8 mouse cellular contexts compared by ENCODE assay signal in the genomic region with DNA sequence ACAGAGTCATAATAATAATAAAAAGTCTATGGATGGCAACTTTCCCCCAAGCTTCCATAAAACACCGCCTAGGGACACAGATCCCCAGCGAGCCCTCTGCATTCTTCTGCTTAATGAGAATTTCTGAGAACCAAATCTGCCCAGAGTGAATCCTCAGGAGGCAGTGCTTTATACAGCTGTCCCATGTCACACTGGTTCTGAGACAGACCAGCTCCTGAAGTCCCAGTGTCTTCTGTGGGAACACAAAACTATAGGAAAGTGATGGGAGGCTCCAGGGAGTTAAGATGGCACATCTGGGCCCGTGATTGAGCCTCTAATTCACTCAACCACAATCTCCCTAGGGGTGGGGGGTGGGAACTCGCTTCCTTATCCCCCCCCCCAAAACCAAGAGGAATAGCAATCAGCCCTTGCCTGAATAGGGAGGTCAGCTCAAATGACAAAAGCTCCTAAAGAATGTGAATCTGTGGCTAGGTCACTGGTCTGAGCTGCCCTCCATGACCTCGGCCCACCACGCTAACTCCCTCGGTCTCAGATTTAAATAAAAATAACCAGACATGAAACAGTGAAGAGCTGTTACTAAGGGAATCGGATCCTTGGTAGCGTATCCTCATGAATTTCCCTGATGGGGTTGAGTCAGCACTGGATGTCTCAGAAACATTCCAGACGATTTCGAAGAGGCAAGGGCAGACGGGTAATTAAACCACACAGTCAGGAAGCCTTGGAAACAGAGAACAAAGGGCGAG.
DNase-seq lines count a peak whose midpoint lies in the region; ATAC-seq and TF ChIP-seq lines count a peak whose summit lies in the region.

No protein-coding gene starts in this region.

- H3K4me3 ChIP-seq in lung, embryonic 16.5 days (ENCODE audit: low read length), result no peak overlapping the region
- no peak overlapping the region for H3K4me3 ChIP-seq in forebrain, postnatal 0 days (ENCODE audit: low read depth, low read length)
- H3K4me3 ChIP-seq in limb, embryonic 14.5 days (replicated peaks; ENCODE audit: low read length), result no peak overlapping the region

- no peak for TF ChIP-seq CTCF in forebrain, postnatal 0 days (IDR thresholded peaks at IDR 0.05; ENCODE audit: low read depth)

- 0 out of 2 replicates have a peak, but pooled peaks have one; percentile 39 for ATAC-seq in lung, embryonic 16.5 days (ENCODE audit: low read depth)
- peak; percentile 83 for ATAC-seq in forebrain, postnatal 0 days
- peak; percentile 56; the same call in 1 of the 2 replicates for ATAC-seq in limb, embryonic 14.5 days (ENCODE audit: low FRiP score, low read depth)

- H3K27ac ChIP-seq in lung, embryonic 16.5 days (ENCODE audit: low read length), result peak overlapping the region; percentile 24; the same call in 1 of the 2 replicates
- no peak overlapping the region for H3K27ac ChIP-seq in forebrain, postnatal 0 days (ENCODE audit: low read depth, low read length)
- H3K27ac ChIP-seq in limb, embryonic 14.5 days (replicated peaks; ENCODE audit: low read depth, low read length), result no peak overlapping the region

- no peaks in the 10 kb centered on the region for H3K9me3 ChIP-seq in lung, embryonic 16.5 days (ENCODE audit: control insufficient read depth, low read length)
- H3K9me3 ChIP-seq in forebrain, postnatal 0 days (ENCODE audit: low read length), result no peaks in the 10 kb centered on the region
- no peaks in the 10 kb centered on the region for H3K9me3 ChIP-seq in limb, embryonic 14.5 days (ENCODE audit: control insufficient read depth, low read length)

- 0 out of 2 replicates have a peak, but pooled peaks cover 7% of the 10 kb centered on the region for H3K4me1 ChIP-seq in lung, embryonic 16.5 days (replicated peaks; ENCODE audit: control insufficient read depth, insufficient read depth, low read length)
- H3K4me1 ChIP-seq in forebrain, postnatal 0 days (ENCODE audit: insufficient read depth), result peaks cover 9% of the 10 kb centered on the region; the same call in 1 of the 2 replicates
- H3K4me1 ChIP-seq in limb, embryonic 14.5 days (ENCODE audit: control insufficient read depth, insufficient read depth, low read length), result peaks cover 18% of the 10 kb centered on the region

- 30% methylated on average over 13 of the region's 13 CpGs for WGBS in lung, embryonic 16.5 days
- WGBS in forebrain, postnatal 0 days, result 12% methylated on average over 13 of the region's 13 CpGs
- WGBS in limb, embryonic 14.5 days, result 18% methylated on average over 13 of the region's 13 CpGs

- no peaks in the 10 kb centered on the region for H3K27me3 ChIP-seq in lung, embryonic 16.5 days (ENCODE audit: control insufficient read depth, insufficient read depth, low read depth, low read length)
- no peaks in the 10 kb centered on the region for H3K27me3 ChIP-seq in forebrain, postnatal 0 days (ENCODE audit: insufficient read depth, low read length)
- H3K27me3 ChIP-seq in limb, embryonic 14.5 days (ENCODE audit: control insufficient read depth, insufficient read depth, low read length), result no peaks in the 10 kb centered on the region

- no peak for TF ChIP-seq POLR2A in limb, embryonic 14.5 days (IDR thresholded peaks at IDR 0.05; ENCODE audit: borderline replicate concordance, extremely low read depth, insufficient read depth, insufficient read length)

- no peaks in the 10 kb centered on the region for H3K36me3 ChIP-seq in lung, embryonic 16.5 days (ENCODE audit: control insufficient read depth, insufficient read depth, low read length)
- no peaks in the 10 kb centered on the region for H3K36me3 ChIP-seq in forebrain, postnatal 0 days (ENCODE audit: insufficient read depth)
- no peaks in the 10 kb centered on the region for H3K36me3 ChIP-seq in limb, embryonic 14.5 days (ENCODE audit: control insufficient read depth, insufficient read depth, low read length)

- H3K4me2 ChIP-seq in lung, embryonic 16.5 days (ENCODE audit: low read depth, low read length), result no peak overlapping the region
- no peak overlapping the region for H3K4me2 ChIP-seq in forebrain, postnatal 0 days (ENCODE audit: low read depth)
- no peak overlapping the region for H3K4me2 ChIP-seq in limb, embryonic 14.5 days (replicated peaks; ENCODE audit: low read depth, low read length, severe bottlenecking)

- no peak for DNase-seq in lung, postnatal 14 days
- DNase-seq in forebrain, postnatal 0 days, result no peak
- DNase-seq in limb, embryonic 14.5 days (ENCODE audit: low spot score), result no peak
- DNase-seq in cerebellum, adult 8-10 months, result no peak
- no peak for DNase-seq in left cerebral cortex, adult 18-20 months (ENCODE audit: low spot score in 2 of 2)
- DNase-seq in thymus, postnatal 0 days (ENCODE audit: low spot score), result no peak
- no peak for DNase-seq in spleen, postnatal 10 days (ENCODE audit: low spot score in 2 of 2)

- H3K9ac ChIP-seq in lung, embryonic 16.5 days (ENCODE audit: low read length), result no peak overlapping the region
- no peak overlapping the region for H3K9ac ChIP-seq in forebrain, postnatal 0 days
- H3K9ac ChIP-seq in limb, embryonic 14.5 days (ENCODE audit: low read depth, low read length, severe bottlenecking), result no peak overlapping the region
